Mouse (Mus musculus) thymus, adult 2 months (tissue): ENCODE measurements around the gene Zmym1. TPM values are rescaled to one million over a fixed set of nuclear protein-coding genes. Genes with fewer than 3 reads are reported as not detected.

ENCODE experiments used
- DNase-seq: peaks from one replicate; pipeline ENCODE4 v3.0.0; 2021
- H3K27ac ChIP-seq: fragments of 200-500 bp; 2 replicates; pipeline ENCODE4 v1.5.1; 2012; ENCODE audit warnings: low read length, control low read depth; ENCODE audit not compliant: control insufficient read depth, insufficient read depth
- H3K27me3 ChIP-seq: fragments of 200-500 bp; 2 replicates; pipeline ENCODE4 v1.6.1; 2012; ENCODE audit warnings: mild to moderate bottlenecking, low read length, moderate library complexity, mixed read lengths; ENCODE audit not compliant: control insufficient read depth, insufficient read depth
- H3K36me3 ChIP-seq: fragments of 200-500 bp; 2 replicates; pipeline ENCODE4 v1.6.1; 2012; ENCODE audit warnings: mild to moderate bottlenecking, low read length, moderate library complexity; ENCODE audit not compliant: control insufficient read depth, insufficient read depth
- H3K4me1 ChIP-seq: fragments of 200-500 bp; replicated peaks from 2 replicates; pipeline ENCODE4 v1.6.1; 2012; ENCODE audit warnings: low read length; ENCODE audit not compliant: control insufficient read depth, insufficient read depth
- H3K4me3 ChIP-seq: fragments of 200-500 bp; 2 replicates; pipeline ENCODE4 v1.5.1; 2012; ENCODE audit warnings: mild to moderate bottlenecking, low read length, control low read depth, moderate library complexity; ENCODE audit not compliant: control insufficient read depth, insufficient read depth
- CTCF ChIP-seq: fragments of 200-500 bp; IDR thresholded peaks from 2 replicates; pipeline ENCODE4 v1.5.1; 2012; ENCODE audit warnings: mild to moderate bottlenecking, control low read depth, low read length, moderate library complexity, borderline replicate concordance; ENCODE audit not compliant: control insufficient read depth, poor library complexity, insufficient read depth; ENCODE audit errors: extremely low read depth
- POLR2A ChIP-seq: fragments of 200-500 bp; IDR thresholded peaks from 2 replicates; pipeline ENCODE4 v1.6.1; 2012; ENCODE audit warnings: mild to moderate bottlenecking, low read length, control low read depth, moderate library complexity; ENCODE audit not compliant: control insufficient read depth, poor library complexity, insufficient read depth; ENCODE audit errors: extremely low read depth
- WGBS: fragments of 180-500 bp; shearing (Covaris S2); methylation state at CpG from one replicate; pipeline ENCODE4 v1.1.7; 2018; 5-methylcytosine and 5-hydroxymethylcytosine counted together
- polyA plus RNA-seq: library from polyadenylated mRNA; depleted of rRNA; stranded (reverse); fragments of >200 nt; gene quantifications from 2 replicates; pipeline ENCODE4 v1.2.3, GENCODE M21; 2012

The Zmym1 gene
- polyA plus RNA-seq, 1 experiment = 6.3 TPM

DNA sequence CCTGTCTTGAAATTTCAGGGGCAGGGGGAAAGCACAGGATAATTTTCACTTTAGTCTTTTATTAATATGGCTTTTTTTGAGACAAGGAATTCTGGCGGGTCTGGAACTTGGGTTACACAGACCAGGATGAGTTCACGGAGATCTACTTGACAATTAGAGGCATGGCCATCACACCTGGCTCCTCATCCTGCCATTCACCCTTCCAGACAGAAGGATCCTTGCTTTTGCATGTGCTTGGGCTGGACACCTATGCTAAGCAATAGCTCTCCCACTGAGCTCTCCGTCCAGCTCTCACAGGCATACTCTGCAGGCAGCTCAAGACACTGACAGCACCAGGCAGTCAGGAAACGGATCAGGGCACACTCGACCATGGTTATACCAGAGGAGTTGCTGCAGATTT lies 7.9 kb downstream of the Zmym1 start:
- 97% methylated on average over 5 of the region's 5 CpGs for WGBS

GRCm38 (mm10) chr4:127051121-127051520 lies 9.8 kb downstream of the Zmym1 start:
- Histone ChIP-seq H3K27ac (no peak overlapping the region), H3K4me3 (no peak overlapping the region), H3K36me3 (peaks cover 74% of the 10 kb centered on the region), H3K4me1 (no peaks in the 10 kb centered on the region), H3K27me3 (no peaks in the 10 kb centered on the region)
- 95% methylated on average over 8 of the region's 8 CpGs for WGBS
- no peak for DNase-seq
- TF ChIP-seq CTCF = no peak
- no peak for TF ChIP-seq POLR2A

More for the DNA sequence above, 7.9 kb downstream of the Zmym1 start:
- Histone ChIP-seq H3K4me3 (no peak overlapping the region), H3K27ac (no peak overlapping the region), H3K4me1 (no peaks in the 10 kb centered on the region), H3K27me3 (no peaks in the 10 kb centered on the region), H3K36me3 (peaks cover 61% of the 10 kb centered on the region)
- DNase-seq = no peak
- TF ChIP-seq CTCF = no peak
- TF ChIP-seq POLR2A = no peak

DNA sequence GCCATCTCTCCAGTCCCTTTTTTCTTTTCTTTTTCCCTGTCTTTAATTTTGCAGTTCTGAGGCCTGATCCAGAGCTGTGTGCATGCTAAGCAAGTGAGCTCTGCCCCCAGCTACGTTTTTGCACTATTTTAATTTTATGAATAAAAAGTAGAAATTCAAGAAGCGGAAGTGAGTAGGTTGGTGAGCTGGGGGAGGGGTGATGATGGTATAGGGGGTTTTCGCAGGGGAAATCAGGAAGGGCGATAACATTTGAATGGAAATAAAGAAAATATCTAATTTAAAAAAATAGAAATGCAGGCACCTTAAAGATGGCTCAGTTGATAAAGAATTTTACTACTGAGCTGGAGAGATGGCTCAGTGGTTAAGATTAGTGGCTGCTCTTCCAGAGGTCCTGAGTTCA lies 17.4 kb downstream of the Zmym1 start:
- H3K4me1 ChIP-seq = no peaks in the 10 kb centered on the region
- H3K36me3 ChIP-seq = peaks cover 48% of the 10 kb centered on the region
- no peak overlapping the region for H3K4me3 ChIP-seq
- 87% methylated on average over 4 of the region's 4 CpGs for WGBS
- no peak for DNase-seq
- TF ChIP-seq POLR2A (no peak), CTCF (no peak)
- H3K27me3 ChIP-seq = no peaks in the 10 kb centered on the region
- no peak overlapping the region for H3K27ac ChIP-seq

- Histone ChIP-seq H3K27ac (no peak overlapping the region), H3K36me3 (peaks cover 65% of the 10 kb centered on the region), H3K4me1 (no peaks in the 10 kb centered on the region), H3K27me3 (no peaks in the 10 kb centered on the region), H3K4me3 (no peak overlapping the region)
- DNase-seq = no peak
- TF ChIP-seq POLR2A = no peak
- TF ChIP-seq CTCF = no peak
- 92% methylated on average over 3 of the region's 3 CpGs for WGBS
Measured at GRCm38 (mm10) chr4:127039871-127040483, 21.0 kb downstream of the Zmym1 start.

- 92% methylated on average over 3 of the region's 3 CpGs for WGBS
- Histone ChIP-seq H3K4me1 (no peaks in the 10 kb centered on the region), H3K4me3 (no peak overlapping the region), H3K36me3 (peaks cover 76% of the 10 kb centered on the region), H3K27me3 (no peaks in the 10 kb centered on the region), H3K27ac (no peak overlapping the region)
- DNase-seq = no peak
- TF ChIP-seq CTCF = no peak
- TF ChIP-seq POLR2A = no peak
Measured at GRCm38 (mm10) chr4:127038828-127039349, 22.1 kb downstream of the Zmym1 start.

- peaks cover 83% of the 10 kb centered on the region for H3K36me3 ChIP-seq
- no peaks in the 10 kb centered on the region for H3K4me1 ChIP-seq
- TF ChIP-seq POLR2A (no peak), CTCF (no peak)
Measured at GRCm38 (mm10) chr4:127037908-127038827, 22.8 kb downstream of the Zmym1 start.

More at GRCm38 (mm10) chr4:127037908-127038827, 22.8 kb downstream of the Zmym1 start:
- Histone ChIP-seq H3K27ac (no peak overlapping the region), H3K27me3 (no peaks in the 10 kb centered on the region), H3K4me3 (no peak overlapping the region)
- no peak for DNase-seq
- WGBS = 94% methylated on average over 8 of the region's 8 CpGs
